Mouse (Mus musculus) MEL (cell line): ENCODE measurements around the gene Lbx2.

ENCODE experiments used
- CTCF ChIP-seq, 3 experiments: IDR thresholded peaks in 2 of 3; conservative IDR thresholded peaks in 1 of 3; 2 replicates each; pipeline ENCODE4 v1.5.1; 2011 to 2012; ENCODE audit warnings: low read length in 3 of 3, low read depth in 2 of 3, mild to moderate bottlenecking in 2 of 3, improper control_type of control experiment in 1 of 3, inconsistent platforms in 1 of 3, mixed read lengths in 1 of 3, moderate library complexity in 1 of 3; ENCODE audit not compliant: control insufficient read depth in 1 of 3, insufficient read depth in 1 of 3, poor library complexity in 1 of 3, severe bottlenecking in 1 of 3
- E2F4 ChIP-seq: IDR thresholded peaks from 2 replicates; pipeline ENCODE4 v1.6.1; 2011; ENCODE audit warnings: low read depth, low read length, improper control_type of control experiment, borderline replicate concordance
- ELF1 ChIP-seq: IDR thresholded peaks from 2 replicates; pipeline ENCODE4 v1.6.1; 2014; ENCODE audit warnings: low read depth, mild to moderate bottlenecking, inconsistent platforms, low read length, improper control_type of control experiment, moderate library complexity
- ETS1 ChIP-seq: IDR thresholded peaks from 2 replicates; pipeline ENCODE4 v1.6.1; 2012; ENCODE audit warnings: low read depth, mild to moderate bottlenecking, inconsistent platforms, low read length, improper control_type of control experiment, moderate library complexity
- GATA1 ChIP-seq: IDR thresholded peaks from 2 replicates; pipeline ENCODE4 v1.6.1; 2011; ENCODE audit warnings: low read depth, low read length, improper control_type of control experiment
- MAX ChIP-seq: IDR thresholded peaks from 2 replicates; pipeline ENCODE4 v1.6.1; 2011; ENCODE audit warnings: low read length, improper control_type of control experiment
- MYC ChIP-seq: IDR thresholded peaks from 2 replicates; pipeline ENCODE4 v1.6.1; 2011; ENCODE audit warnings: low read depth, mild to moderate bottlenecking, low read length, improper control_type of control experiment, moderate library complexity
- NELFE ChIP-seq: IDR thresholded peaks from 2 replicates; pipeline ENCODE4 v1.6.1; 2011; ENCODE audit warnings: low read depth, low read length, improper control_type of control experiment
- POLR2A ChIP-seq, 2 experiments: IDR thresholded peaks; 2 replicates each; pipeline ENCODE4 v1.6.1; 2011 to 2012; ENCODE audit warnings: low read length in 2 of 2, mild to moderate bottlenecking in 2 of 2, control low read depth in 1 of 2, improper control_type of control experiment in 1 of 2, low read depth in 1 of 2, moderate library complexity in 1 of 2; ENCODE audit not compliant: control insufficient read depth in 1 of 2, insufficient read depth in 1 of 2, poor library complexity in 1 of 2
- TCF12 ChIP-seq: IDR thresholded peaks from 2 replicates; pipeline ENCODE4 v1.6.1; 2014; ENCODE audit warnings: low read depth, mild to moderate bottlenecking, inconsistent platforms, low read length, improper control_type of control experiment, moderate library complexity
- USF1 ChIP-seq: IDR thresholded peaks from 2 replicates; pipeline ENCODE4 v1.6.1; 2014; ENCODE audit warnings: low read depth, mild to moderate bottlenecking, inconsistent platforms, low read length, improper control_type of control experiment, moderate library complexity

DNA sequence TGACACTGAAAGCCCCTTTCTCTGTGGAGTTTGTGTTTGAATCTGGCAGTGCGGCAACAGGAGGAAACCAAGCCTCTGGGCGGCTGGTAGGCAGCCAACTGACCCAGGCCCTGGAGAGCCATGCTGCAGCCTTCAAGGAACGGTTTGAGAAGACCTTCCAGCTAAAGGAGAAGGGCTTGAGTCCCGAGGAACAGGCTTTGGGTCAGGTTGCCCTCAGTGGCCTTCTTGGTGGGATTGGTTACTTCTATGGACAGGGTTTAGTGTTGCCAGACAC lies 30.9 kb downstream of the Lbx2 start:
- TF ChIP-seq E2F4 (no peak), CTCF (IDR thresholded peaks at IDR 0.05 in 2 of 3, conservative IDR thresholded peaks at IDR 0.05 in 1 of 3; ENCODE audit: control insufficient read depth in 1 of 3, insufficient read depth in 1 of 3, low read depth in 2 of 3, low read length in 3 of 3, poor library complexity in 1 of 3, severe bottlenecking in 1 of 3) (no peak), TCF12 (no peak), POLR2A (IDR thresholded peaks at IDR 0.05; ENCODE audit: control insufficient read depth in 1 of 2, insufficient read depth in 1 of 2, low read depth in 1 of 2, low read length in 2 of 2, poor library complexity in 1 of 2) (no peak), MAX (no peak), GATA1 (no peak), ETS1 (no peak), MYC (no peak), USF1 (no peak), ELF1 (no peak), NELFE (no peak)
